11 mouse cellular contexts compared by ENCODE assay signal in genomic region chr17:62961596-62962291, GRCm38 (mm10).
A peak's percentile ranks its signal among the peaks of the same experiment; 100 is the strongest.
DNase-seq lines count a peak whose midpoint lies in the region; ATAC-seq and TF ChIP-seq lines count a peak whose summit lies in the region.
"Had no signal": no experiment of that assay in that cellular context is flagged by ENCODE, and none has a peak within 500 bp of the region (broad histone marks: within the 10 kb centered on the region; RNA-seq: fewer than 3 reads in every experiment).

No protein-coding gene starts in this region.

- H3K4me2 ChIP-seq in embryonic facial prominence, embryonic 15.5 days (replicated peaks): peak overlapping the region; percentile 40
- H3K4me2 ChIP-seq: hindbrain, embryonic 13.5 days had no signal

- H3K9ac ChIP-seq in embryonic facial prominence, embryonic 15.5 days: no peak overlapping the region
- H3K9ac ChIP-seq: hindbrain, embryonic 13.5 days had no signal

- intact Hi-C loops in gastrocnemius, adult 2 months (cut with DNase I): no loop called here

- peak overlapping the region; percentile 35 for H3K4me3 ChIP-seq in gastrocnemius, adult 2 months
- peak overlapping the region; percentile 13 for H3K4me3 ChIP-seq in embryonic facial prominence, embryonic 15.5 days (replicated peaks)
- H3K4me3 ChIP-seq: hindbrain, embryonic 13.5 days; myocyte had no signal

- H3K9me3 ChIP-seq in embryonic facial prominence, embryonic 15.5 days (replicated peaks): no peaks in the 10 kb centered on the region
- H3K9me3 ChIP-seq: hindbrain, embryonic 13.5 days had no signal

- no peaks in the 10 kb centered on the region for H3K27me3 ChIP-seq in embryonic facial prominence, embryonic 15.5 days
- H3K27me3 ChIP-seq: hindbrain, embryonic 13.5 days had no signal

- 38% methylated on average over 19 of the region's 19 CpGs for WGBS in embryonic facial prominence, embryonic 15.5 days

- peak; percentile 26 for DNase-seq in gastrocnemius, adult 2 months
- DNase-seq in gastrocnemius, postnatal 4 days (ENCODE audit: low spot score in 2 of 2): no peak
- peak; percentile 82 for DNase-seq in MN1 (ENCODE audit: low spot score)
- peak; percentile 35 to 43 for DNase-seq in kidney, postnatal 25 days
- DNase-seq in thymus, postnatal 14 days: no peak
- DNase-seq in adrenal gland, postnatal 4 days (ENCODE audit: low spot score in 2 of 2): no peak
- DNase-seq: thymus, adult 18-20 months had no signal

- H3K4me1 ChIP-seq in embryonic facial prominence, embryonic 15.5 days: peaks cover 25% of the 10 kb centered on the region
- H3K4me1 ChIP-seq: hindbrain, embryonic 13.5 days had no signal

- no peak overlapping the region for H3K27ac ChIP-seq in gastrocnemius, adult 2 months
- H3K27ac ChIP-seq in embryonic facial prominence, embryonic 15.5 days (replicated peaks): peak overlapping the region; percentile 68
- H3K27ac ChIP-seq: hindbrain, embryonic 13.5 days had no signal

- peak; percentile 82 for ATAC-seq in embryonic facial prominence, embryonic 15.5 days (ENCODE audit: insufficient number of reproducible peaks, low FRiP score, low TSS enrichment, low read depth)
- no peak for ATAC-seq in erythroid progenitor cell, adult 5-6 weeks (replicated peaks; ENCODE audit: low FRiP score, poor library complexity, severe bottlenecking)

- no peaks in the 10 kb centered on the region for H3K36me3 ChIP-seq in embryonic facial prominence, embryonic 15.5 days
- H3K36me3 ChIP-seq: hindbrain, embryonic 13.5 days had no signal

- no peak for TF ChIP-seq CTCF in gastrocnemius, adult 2 months (IDR thresholded peaks at IDR 0.05)

Comparison
In these comparisons a context has a peak if more than half of its experiments do, and no peak if none do; other contexts are left out.
1. DNase-seq: peak in gastrocnemius, adult 2 months (single experiment), MN1 (single experiment) and kidney, postnatal 25 days (2 of 2); none in gastrocnemius, postnatal 4 days (0 of 2), thymus, postnatal 14 days (single experiment) and adrenal gland, postnatal 4 days (0 of 2).